Mouse (Mus musculus): ENCODE measurements around the gene Bbc3. TPM values are rescaled to one million over a fixed set of nuclear protein-coding genes. Genes with fewer than 3 reads are reported as not detected.
A peak's percentile ranks its signal among the peaks of the same experiment; 100 is the strongest.

The Bbc3 gene
- polyA plus RNA-seq, 1 experiment from 2014 or later = 8.0 TPM

DNA sequence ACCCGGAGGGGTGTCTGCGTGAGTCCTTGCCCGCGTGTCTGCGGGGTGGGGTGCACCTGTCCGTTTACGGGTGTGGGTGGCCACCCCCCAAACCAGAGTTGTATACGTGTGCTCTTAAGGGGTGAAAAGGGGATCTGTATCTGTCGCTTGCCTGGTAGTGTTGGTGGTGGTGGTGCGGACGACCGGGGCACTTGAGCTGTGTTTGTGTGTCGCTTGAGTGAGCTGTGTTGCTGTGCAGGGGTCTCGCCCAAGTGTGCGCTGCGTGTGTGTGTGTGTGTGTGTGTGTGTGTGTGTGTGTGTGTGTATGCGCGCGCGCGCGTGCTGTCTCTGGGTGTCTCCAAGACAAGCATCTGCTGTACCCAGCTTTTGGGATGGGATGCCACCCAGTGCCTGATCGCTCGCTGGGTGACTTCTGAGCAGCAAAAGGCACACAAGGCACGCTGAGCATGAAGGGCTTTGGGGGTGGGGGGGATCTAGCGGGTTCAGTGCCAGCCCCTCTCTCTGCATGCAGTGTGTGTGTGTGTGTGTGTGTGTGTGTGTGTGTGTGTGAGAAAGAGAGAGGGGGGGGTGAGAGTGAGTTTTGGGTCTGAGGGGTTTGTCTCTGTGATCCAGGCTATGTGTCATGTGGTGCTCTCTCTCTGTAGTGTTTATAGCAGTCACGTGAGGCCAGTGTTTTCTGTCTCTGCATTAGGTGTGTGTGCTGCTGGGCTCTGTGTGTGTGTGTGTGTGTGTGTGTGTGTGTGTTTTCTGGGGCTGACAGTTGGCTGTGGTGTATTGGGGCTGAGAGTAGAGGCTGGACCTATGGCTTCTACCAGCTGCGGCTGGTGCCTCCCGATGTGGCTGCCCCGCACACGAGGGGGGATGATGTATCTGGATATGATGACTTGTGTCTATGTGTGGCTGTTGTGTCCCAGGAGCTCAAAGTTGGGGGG lies 2.6 kb downstream of the Bbc3 start:
- 1% methylated on average over 30 of the region's 31 CpGs for WGBS
- DNase-seq (ENCODE audit: low spot score) = peak; percentile 71
- Histone ChIP-seq H3K4me1 (replicated peaks; ENCODE audit: control insufficient read depth, insufficient read depth, low read length) (peaks cover 28% of the 10 kb centered on the region), H3K4me2 (ENCODE audit: low read depth, low read length, severe bottlenecking) (peak overlapping the region; percentile 99), H3K27me3 (ENCODE audit: control insufficient read depth, insufficient read depth, low read length) (no peaks in the 10 kb centered on the region), H3K27ac (ENCODE audit: low read depth, low read length) (0 out of 2 replicates have a peak overlapping the region, but pooled peaks have one; percentile 12), H3K36me3 (ENCODE audit: control insufficient read depth, insufficient read depth, low read length) (no peaks in the 10 kb centered on the region), H3K9me3 (ENCODE audit: control insufficient read depth, low read length) (no peaks in the 10 kb centered on the region), H3K9ac (ENCODE audit: low read length) (peak overlapping the region; percentile 53), H3K4me3 (ENCODE audit: low read depth, low read length) (peak overlapping the region; percentile 67)
- ATAC-seq (replicated peaks; ENCODE audit: low FRiP score) = no peak

DNA sequence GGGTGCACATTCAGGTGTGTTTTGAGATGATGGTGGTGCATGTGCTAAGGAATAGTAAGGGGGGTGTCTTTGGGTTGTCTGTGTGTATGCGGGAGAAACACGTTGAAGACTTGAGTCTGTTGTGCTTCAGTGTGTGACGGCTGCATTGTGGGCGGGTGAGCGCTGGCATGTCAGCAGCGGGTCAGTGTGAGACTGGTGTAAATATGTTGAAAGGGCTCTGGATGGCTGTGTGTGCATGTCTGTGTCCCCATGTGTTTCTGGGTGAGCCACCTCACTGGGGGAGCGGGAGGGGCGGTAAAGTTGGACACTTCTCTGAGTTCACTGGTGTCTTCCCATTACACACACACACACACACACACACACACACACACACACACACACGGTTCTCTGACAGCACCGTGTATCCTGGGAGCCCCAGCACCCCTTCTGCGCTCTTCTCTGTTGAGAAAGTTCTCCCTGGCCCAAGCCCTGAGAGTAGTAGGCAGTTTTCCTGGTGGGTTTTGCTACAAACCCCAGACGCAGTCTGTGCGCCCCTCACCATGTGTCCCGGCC lies 3.3 kb downstream of the Bbc3 start:
- WGBS = under 1% methylated on average over 14 of the region's 14 CpGs
- Histone ChIP-seq H3K27ac (ENCODE audit: low read depth, low read length) (peak overlapping the region; percentile 88), H3K4me1 (replicated peaks; ENCODE audit: control insufficient read depth, insufficient read depth, low read length) (peaks cover 28% of the 10 kb centered on the region), H3K9me3 (ENCODE audit: control insufficient read depth, low read length) (no peaks in the 10 kb centered on the region), H3K36me3 (ENCODE audit: control insufficient read depth, insufficient read depth, low read length) (no peaks in the 10 kb centered on the region), H3K9ac (ENCODE audit: low read length) (peak overlapping the region; percentile 92), H3K4me3 (ENCODE audit: low read depth, low read length) (peak overlapping the region; percentile 67), H3K27me3 (ENCODE audit: control insufficient read depth, insufficient read depth, low read length) (no peaks in the 10 kb centered on the region), H3K4me2 (ENCODE audit: low read depth, low read length, severe bottlenecking) (peak overlapping the region; percentile 99)
- ATAC-seq (replicated peaks; ENCODE audit: low FRiP score) (no peak), DNase-seq (ENCODE audit: low spot score) (no peak)

DNA sequence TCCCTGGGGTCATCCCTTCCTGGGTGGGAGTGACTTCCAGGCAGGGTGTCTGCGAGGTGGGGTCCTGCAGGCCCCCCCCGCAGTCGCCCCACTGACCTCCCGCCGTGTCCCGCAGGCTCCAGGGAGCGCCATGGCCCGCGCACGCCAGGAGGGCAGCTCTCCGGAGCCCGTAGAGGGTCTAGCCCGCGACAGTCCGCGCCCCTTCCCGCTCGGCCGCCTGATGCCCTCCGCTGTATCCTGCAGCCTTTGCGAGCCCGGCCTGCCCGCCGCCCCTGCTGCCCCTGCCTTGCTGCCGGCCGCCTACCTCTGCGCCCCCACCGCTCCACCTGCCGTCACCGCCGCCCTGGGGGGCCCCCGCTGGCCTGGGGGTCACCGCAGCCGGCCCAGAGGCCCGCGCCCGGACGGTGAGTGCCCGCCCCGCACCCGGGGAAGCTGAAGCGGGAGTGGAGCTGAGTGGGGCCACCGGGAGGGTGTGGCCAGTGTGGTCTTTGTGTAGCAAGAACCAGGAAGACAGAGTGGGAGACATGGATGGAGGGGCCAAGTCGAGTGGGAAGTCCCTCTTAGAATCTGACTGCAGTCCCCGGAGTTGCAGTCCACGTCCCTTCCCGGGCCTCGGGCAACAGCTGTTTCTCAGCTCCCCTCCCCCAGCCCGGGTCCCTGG lies 3.9 kb downstream of the Bbc3 start:
- no peaks in the 10 kb centered on the region for H3K27me3 ChIP-seq (ENCODE audit: control insufficient read depth, insufficient read depth, low read length)
- H3K27ac ChIP-seq (ENCODE audit: low read depth, low read length) = peak overlapping the region; percentile 88
- DNase-seq (ENCODE audit: low spot score) = peak; percentile 84
- peak overlapping the region; percentile 92 for H3K9ac ChIP-seq (ENCODE audit: low read length)
- peaks cover 28% of the 10 kb centered on the region for H3K4me1 ChIP-seq (replicated peaks; ENCODE audit: control insufficient read depth, insufficient read depth, low read length)
- WGBS = 0% methylated on average over 44 of the region's 49 CpGs
- H3K36me3 ChIP-seq (ENCODE audit: control insufficient read depth, insufficient read depth, low read length) = no peaks in the 10 kb centered on the region
- H3K4me3 ChIP-seq (ENCODE audit: low read depth, low read length) = peak overlapping the region; percentile 67
- no peaks in the 10 kb centered on the region for H3K9me3 ChIP-seq (ENCODE audit: control insufficient read depth, low read length)
- peak; percentile 31 for ATAC-seq (replicated peaks; ENCODE audit: low FRiP score)
- H3K4me2 ChIP-seq (ENCODE audit: low read depth, low read length, severe bottlenecking) = peak overlapping the region; percentile 99

DNA sequence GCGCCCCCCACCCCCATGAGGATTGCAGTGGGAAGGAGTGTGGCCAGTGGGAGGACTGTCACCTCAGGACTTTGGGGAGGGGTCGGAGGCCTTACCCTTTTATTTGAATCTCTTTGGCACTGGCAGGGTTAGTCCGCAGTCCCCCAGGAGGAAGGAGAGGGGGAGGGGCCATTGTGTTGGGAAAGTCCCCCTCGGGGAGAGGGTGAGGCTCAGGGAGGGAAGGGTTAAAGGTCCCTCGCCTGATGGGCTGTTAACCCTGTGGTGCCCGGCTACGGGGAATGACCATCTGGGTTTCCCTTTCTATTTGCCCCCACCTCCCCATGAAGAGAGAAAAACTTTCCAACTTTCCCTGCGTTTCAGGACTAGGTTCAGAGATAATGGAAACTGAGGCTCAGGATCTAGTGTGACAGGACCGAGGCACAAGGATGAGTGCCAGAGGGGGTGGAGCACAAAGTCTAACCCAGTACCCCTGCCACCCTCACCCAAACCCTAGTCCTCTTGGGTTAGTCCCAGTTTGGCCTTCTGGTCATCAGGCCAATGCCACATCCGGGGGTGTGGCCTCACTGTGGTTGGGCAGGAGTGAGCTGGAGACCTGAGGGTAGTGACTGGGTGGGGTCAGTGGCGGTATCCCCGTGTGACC lies 4.6 kb downstream of the Bbc3 start:
- H3K4me1 ChIP-seq (replicated peaks; ENCODE audit: control insufficient read depth, insufficient read depth, low read length) = peaks cover 28% of the 10 kb centered on the region
- no peaks in the 10 kb centered on the region for H3K27me3 ChIP-seq (ENCODE audit: control insufficient read depth, insufficient read depth, low read length)
- H3K4me3 ChIP-seq (ENCODE audit: low read depth, low read length) = peak overlapping the region; percentile 67
- peak overlapping the region; percentile 92 for H3K9ac ChIP-seq (ENCODE audit: low read length)
- 2% methylated on average over 11 of the region's 12 CpGs for WGBS
- no peaks in the 10 kb centered on the region for H3K36me3 ChIP-seq (ENCODE audit: control insufficient read depth, insufficient read depth, low read length)
- H3K4me2 ChIP-seq (ENCODE audit: low read depth, low read length, severe bottlenecking) = peak overlapping the region; percentile 99
- H3K27ac ChIP-seq (ENCODE audit: low read depth, low read length) = peak overlapping the region; percentile 88
- ATAC-seq (replicated peaks; ENCODE audit: low FRiP score) (peak; percentile 37), DNase-seq (ENCODE audit: low spot score) (peak; percentile 77)
- no peaks in the 10 kb centered on the region for H3K9me3 ChIP-seq (ENCODE audit: control insufficient read depth, low read length)

- no peaks in the 10 kb centered on the region for H3K9me3 ChIP-seq (ENCODE audit: control insufficient read depth, low read length)
- H3K4me3 ChIP-seq (ENCODE audit: low read depth, low read length) = peak overlapping the region; percentile 67
- peak overlapping the region; percentile 86 for H3K9ac ChIP-seq (ENCODE audit: low read length)
- no peaks in the 10 kb centered on the region for H3K36me3 ChIP-seq (ENCODE audit: control insufficient read depth, insufficient read depth, low read length)
- H3K27me3 ChIP-seq (ENCODE audit: control insufficient read depth, insufficient read depth, low read length) = no peaks in the 10 kb centered on the region
- peak; percentile 63 for ATAC-seq (replicated peaks; ENCODE audit: low FRiP score)
- H3K4me2 ChIP-seq (ENCODE audit: low read depth, low read length, severe bottlenecking) = peak overlapping the region; percentile 99
- WGBS = 1% methylated on average over 56 of the region's 66 CpGs
- H3K4me1 ChIP-seq (replicated peaks; ENCODE audit: control insufficient read depth, insufficient read depth, low read length) = peaks cover 27% of the 10 kb centered on the region
- DNase-seq (ENCODE audit: low spot score) = peak; percentile 89
- peak overlapping the region; percentile 88 for H3K27ac ChIP-seq (ENCODE audit: low read depth, low read length)
These were observed 5.5 kb downstream of the Bbc3 start for GRCm38 (mm10) chr7:16313481-16314220.

GRCm38 (mm10) chr7:16314221-16314775 lies 6.1 kb downstream of the Bbc3 start:
- WGBS = 7% methylated on average over 13 of the region's 13 CpGs
- DNase-seq (ENCODE audit: low spot score) = no peak
- Histone ChIP-seq H3K4me3 (ENCODE audit: low read depth, low read length) (peak overlapping the region; percentile 67), H3K4me2 (ENCODE audit: low read depth, low read length, severe bottlenecking) (peak overlapping the region; percentile 99), H3K27me3 (ENCODE audit: control insufficient read depth, insufficient read depth, low read length) (no peaks in the 10 kb centered on the region), H3K36me3 (ENCODE audit: control insufficient read depth, insufficient read depth, low read length) (no peaks in the 10 kb centered on the region), H3K9ac (ENCODE audit: low read length) (peak overlapping the region; percentile 86), H3K4me1 (replicated peaks; ENCODE audit: control insufficient read depth, insufficient read depth, low read length) (peaks cover 21% of the 10 kb centered on the region), H3K27ac (ENCODE audit: low read depth, low read length) (peak overlapping the region; percentile 88), H3K9me3 (ENCODE audit: control insufficient read depth, low read length) (no peaks in the 10 kb centered on the region)
- peak; percentile 32; the same call in 1 of the 2 replicates for ATAC-seq (replicated peaks; ENCODE audit: low FRiP score)

DNA sequence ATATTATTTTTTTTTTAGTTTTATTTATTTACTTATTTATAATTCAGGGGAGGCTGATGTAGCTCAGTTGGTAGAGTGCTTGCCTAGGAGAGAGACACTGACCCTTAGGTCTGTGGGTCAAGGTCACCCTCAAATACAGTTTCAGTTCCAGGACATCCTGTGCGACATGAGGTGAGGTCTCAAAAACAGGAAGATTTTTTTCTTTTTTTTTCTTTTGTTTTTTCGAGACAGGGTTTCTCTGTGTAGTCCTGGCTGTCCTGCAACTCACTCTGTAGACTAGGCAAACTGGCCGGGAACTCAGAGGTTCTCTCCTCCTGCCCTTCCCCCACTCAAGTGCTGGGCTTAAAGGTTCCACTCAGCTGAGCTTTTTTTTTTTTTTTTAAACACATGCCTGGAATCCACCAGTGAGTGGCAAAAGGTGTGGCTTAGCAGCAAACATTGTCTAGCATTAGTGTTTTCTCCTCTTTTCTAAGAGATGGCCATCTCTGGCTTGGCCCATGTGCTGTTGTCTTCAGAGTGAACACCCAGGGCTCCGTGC lies 7.1 kb downstream of the Bbc3 start:
- WGBS = 69% methylated on average over 4 of the region's 4 CpGs
- H3K4me3 ChIP-seq (ENCODE audit: low read depth, low read length) = no peak overlapping the region
- peaks cover 14% of the 10 kb centered on the region for H3K4me1 ChIP-seq (replicated peaks; ENCODE audit: control insufficient read depth, insufficient read depth, low read length)

More for the DNA sequence above, 7.1 kb downstream of the Bbc3 start:
- DNase-seq (ENCODE audit: low spot score) (no peak), ATAC-seq (replicated peaks; ENCODE audit: low FRiP score) (no peak)
- no peak overlapping the region for H3K27ac ChIP-seq (ENCODE audit: low read depth, low read length)
- no peaks in the 10 kb centered on the region for H3K9me3 ChIP-seq (ENCODE audit: control insufficient read depth, low read length)
- H3K36me3 ChIP-seq (ENCODE audit: control insufficient read depth, insufficient read depth, low read length) = no peaks in the 10 kb centered on the region
- no peak overlapping the region for H3K9ac ChIP-seq (ENCODE audit: low read length)
- no peak overlapping the region for H3K4me2 ChIP-seq (ENCODE audit: low read depth, low read length, severe bottlenecking)
- H3K27me3 ChIP-seq (ENCODE audit: control insufficient read depth, insufficient read depth, low read length) = no peaks in the 10 kb centered on the region
